Mouse (Mus musculus) cerebellum, adult (tissue): ENCODE measurements around the gene Nxn.

Experiments used
- ATAC-seq: cut with Nextera tagmentation; 2 replicates; pipeline ENCODE4 v1.9.2; 2017; ENCODE audit warnings: mild to moderate bottlenecking, moderate library complexity, mixed read lengths; ENCODE audit not compliant: insufficient number of reproducible peaks, low FRiP score, low TSS enrichment

The Nxn gene

DNA sequence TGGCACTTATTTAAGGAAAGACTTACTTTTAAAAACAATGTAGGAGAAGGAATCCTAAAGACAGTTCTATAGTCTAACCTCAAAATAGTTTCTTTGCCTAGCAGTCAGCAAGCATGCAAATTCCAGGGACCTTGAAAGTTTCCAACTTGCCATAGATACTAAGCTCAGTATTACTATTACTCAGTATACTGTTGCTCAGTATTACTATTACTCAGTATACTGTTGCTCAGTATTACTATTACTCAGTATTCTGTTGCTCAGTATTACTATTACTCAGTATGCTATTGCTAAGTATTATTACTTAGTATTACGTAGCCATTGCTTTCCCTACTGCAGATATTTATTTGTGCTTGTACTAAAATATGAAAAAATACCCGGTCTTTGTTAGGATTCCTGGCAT, 159.2 kb downstream of the Nxn start:
- ATAC-seq: no peak

- ATAC-seq: no peak
These were observed 162.8 kb downstream of the Nxn start for GRCm38 (mm10) chr11:76236136-76236535.

- ATAC-seq: no peak
These were observed 173.9 kb downstream of the Nxn start for GRCm38 (mm10) chr11:76225051-76225450.

DNA sequence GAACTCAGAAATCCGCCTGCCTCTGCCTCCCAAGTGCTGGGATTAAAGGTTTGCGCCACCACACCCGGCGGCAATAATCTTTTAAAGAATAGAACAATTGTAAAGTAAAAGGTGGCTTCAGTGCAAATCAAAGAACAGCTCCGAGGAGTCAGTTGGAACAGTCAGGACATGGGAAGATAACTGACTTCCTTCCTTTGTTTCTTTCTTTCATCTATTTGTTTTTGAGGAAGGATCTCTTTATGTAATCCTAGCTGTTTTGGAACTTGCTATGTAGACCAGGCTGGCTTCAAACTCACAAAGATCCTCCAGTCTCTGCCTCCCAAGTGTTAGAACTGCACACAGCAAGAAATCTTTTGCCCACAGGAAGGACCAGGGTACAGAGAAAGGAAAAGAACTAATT, 174.3 kb downstream of the Nxn start:
- no peak for ATAC-seq

- peak; percentile 90 for ATAC-seq
These were observed 181.5 kb downstream of the Nxn start, which contains the start of the genes Dbil5 and Gemin4 for GRCm38 (mm10) chr11:76217390-76217800. TSS of gene Dbil5 (plus strand) at chr11:76217608. TSS of gene Gemin4 (minus strand) at chr11:76217664.

GRCm38 (mm10) chr11:76216681-76217389, 182.1 kb downstream of the Nxn start:
- no peak for ATAC-seq

GRCm38 (mm10) chr11:76216049-76216540, 182.8 kb downstream of the Nxn start:
- no peak for ATAC-seq

- no peak for ATAC-seq
These were observed 183.9 kb downstream of the Nxn start for GRCm38 (mm10) chr11:76215011-76215410.

- no peak for ATAC-seq
These were observed 185.1 kb downstream of the Nxn start for GRCm38 (mm10) chr11:76213841-76214240.

DNA sequence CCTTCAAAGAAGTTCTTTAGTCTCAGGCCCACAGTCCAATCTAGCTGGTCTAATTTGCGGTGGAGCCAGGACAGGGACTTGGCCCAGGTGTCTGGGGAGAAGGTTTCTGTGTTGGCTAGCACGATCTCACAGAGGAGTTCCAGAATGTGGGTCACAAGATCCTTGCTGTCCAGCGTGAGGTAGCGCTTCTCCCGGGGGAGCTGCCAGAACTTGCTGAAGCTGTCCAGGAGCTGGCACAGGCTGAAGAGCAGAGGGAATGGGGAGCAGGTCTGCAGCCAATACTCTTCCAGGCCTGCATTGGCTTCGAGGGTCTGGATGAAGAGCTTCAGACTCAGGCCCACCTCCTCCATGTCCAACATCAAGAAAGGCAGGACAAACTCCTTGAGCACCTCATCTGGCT, 187.3 kb downstream of the Nxn start:
- ATAC-seq: peak; percentile 89

GRCm38 (mm10) chr11:76210228-76210985, 188.5 kb downstream of the Nxn start:
- no peak for ATAC-seq
